Mouse (Mus musculus): ENCODE measurements at regions not wholly inside any gene's neighbourhood (a gene's known extent, or its start where the extent isn't known, plus 50 kb on each side); places are given as distances from the start of the nearest gene placed in this dataset.
A peak's percentile ranks its signal among the peaks of the same experiment; 100 is the strongest.

- no peak for DNase-seq (ENCODE audit: extremely low spot score in 1 of 2, low spot score in 1 of 2)
Observed at GRCm38 (mm10) chr3:57228400-57228799, 73.4 kb downstream of the Tm4sf1 start.

- DNase-seq (ENCODE audit: extremely low spot score in 1 of 2, low spot score in 1 of 2): no peak
Observed at GRCm38 (mm10) chr3:57223773-57224172, 78.0 kb downstream of the Tm4sf1 start.

- DNase-seq (ENCODE audit: extremely low spot score in 1 of 2, low spot score in 1 of 2): no peak
Observed at GRCm38 (mm10) chr3:57222318-57222914, 79.4 kb downstream of the Tm4sf1 start.

GRCm38 (mm10) chr3:57218431-57218830, 83.4 kb downstream of the Tm4sf1 start:
- DNase-seq (ENCODE audit: extremely low spot score in 1 of 2, low spot score in 1 of 2): no peak

- DNase-seq (ENCODE audit: extremely low spot score in 1 of 2, low spot score in 1 of 2): peak in 1 of 2 experiments; percentile 67
Observed at GRCm38 (mm10) chr3:57204066-57204723, 97.6 kb downstream of the Tm4sf1 start.

- DNase-seq (ENCODE audit: extremely low spot score in 1 of 2, low spot score in 1 of 2): no peak
Observed at GRCm38 (mm10) chr3:57203418-57203817, 98.4 kb downstream of the Tm4sf1 start.

- no peak for DNase-seq (ENCODE audit: extremely low spot score in 1 of 2, low spot score in 1 of 2)
Observed at GRCm38 (mm10) chr3:57181587-57181986, 120.2 kb downstream of the Tm4sf1 start.

- DNase-seq (ENCODE audit: extremely low spot score in 1 of 2, low spot score in 1 of 2): no peak
Observed at GRCm38 (mm10) chr3:57153177-57153948, 148.4 kb downstream of the Tm4sf1 start.

GRCm38 (mm10) chr3:57149156-57149555, 152.6 kb downstream of the Tm4sf1 start:
- no peak for DNase-seq (ENCODE audit: extremely low spot score in 1 of 2, low spot score in 1 of 2)

- DNase-seq (ENCODE audit: extremely low spot score in 1 of 2, low spot score in 1 of 2): no peak
Observed at GRCm38 (mm10) chr3:57136847-57137246, 164.9 kb downstream of the Tm4sf1 start.

- DNase-seq (ENCODE audit: extremely low spot score in 1 of 2, low spot score in 1 of 2): no peak
Observed at GRCm38 (mm10) chr3:57128606-57129005, 173.2 kb downstream of the Tm4sf1 start.

GRCm38 (mm10) chr3:57125792-57126485, 175.8 kb downstream of the Tm4sf1 start:
- no peak for DNase-seq (ENCODE audit: extremely low spot score in 1 of 2, low spot score in 1 of 2)

GRCm38 (mm10) chr3:57118016-57118415, 183.8 kb downstream of the Tm4sf1 start:
- no peak for DNase-seq (ENCODE audit: extremely low spot score in 1 of 2, low spot score in 1 of 2)

GRCm38 (mm10) chr3:57102254-57102653, 199.5 kb downstream of the Tm4sf1 start:
- no peak for DNase-seq (ENCODE audit: extremely low spot score in 1 of 2, low spot score in 1 of 2)

- DNase-seq (ENCODE audit: extremely low spot score in 1 of 2, low spot score in 1 of 2): no peak
Observed at GRCm38 (mm10) chr3:57100515-57100914, 201.3 kb downstream of the Tm4sf1 start.

GRCm38 (mm10) chr3:57094936-57095335, 206.9 kb downstream of the Tm4sf1 start:
- no peak for DNase-seq (ENCODE audit: extremely low spot score in 1 of 2, low spot score in 1 of 2)

GRCm38 (mm10) chr3:57093201-57093940, 208.4 kb downstream of the Tm4sf1 start:
- no peak for DNase-seq (ENCODE audit: extremely low spot score in 1 of 2, low spot score in 1 of 2)

- no peak for DNase-seq (ENCODE audit: extremely low spot score in 1 of 2, low spot score in 1 of 2)
Observed at GRCm38 (mm10) chr3:57074516-57074915, 227.3 kb downstream of the Tm4sf1 start.

GRCm38 (mm10) chr3:57073962-57074506, 227.8 kb downstream of the Tm4sf1 start:
- DNase-seq (ENCODE audit: extremely low spot score in 1 of 2, low spot score in 1 of 2): no peak

GRCm38 (mm10) chr3:57033021-57033420, 268.8 kb downstream of the Tm4sf1 start:
- no peak for DNase-seq (ENCODE audit: extremely low spot score in 1 of 2, low spot score in 1 of 2)
